Mouse (Mus musculus) bone marrow, adult 2 months (tissue): ENCODE measurements at regions not wholly inside any gene's neighbourhood (a gene's known extent, or its start where the extent isn't known, plus 50 kb on each side); places are given as distances from the start of the nearest gene placed in this dataset.

Experiments
- CTCF ChIP-seq: fragments of 200-500 bp; IDR thresholded peaks from 2 replicates; pipeline ENCODE4 v1.5.1; 2011; ENCODE audit warnings: low read length, control low read depth; ENCODE audit not compliant: control insufficient read depth, insufficient read depth
- POLR2A ChIP-seq: fragments of 200-500 bp; IDR thresholded peaks from 2 replicates; pipeline ENCODE4 v1.6.1; 2011; ENCODE audit warnings: low read depth, mild to moderate bottlenecking, control low read depth, low read length, borderline replicate concordance; ENCODE audit not compliant: control insufficient read depth

DNA sequence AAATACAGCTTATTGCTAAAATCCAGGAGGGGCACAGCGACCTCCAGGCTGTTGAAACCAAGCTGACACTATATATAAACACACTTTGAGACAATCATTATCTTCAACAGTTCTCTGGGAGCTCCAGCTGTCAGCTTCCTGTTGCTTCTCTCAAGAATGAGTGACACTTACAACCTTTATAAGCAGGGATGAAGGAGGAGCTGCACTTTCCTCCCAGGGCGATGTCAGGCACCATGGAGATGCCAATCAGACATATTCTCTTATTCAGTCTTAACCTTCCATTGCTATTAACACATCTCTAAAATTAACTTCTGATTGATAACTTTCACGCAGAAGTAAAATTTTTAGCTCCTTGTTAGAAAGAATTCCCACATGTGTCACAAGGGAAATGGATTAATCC, 113.6 kb downstream of the Med10 start:
- no peak for TF ChIP-seq CTCF
- no peak for TF ChIP-seq POLR2A
